Mouse (Mus musculus): ENCODE data around the gene Meis2.

The Meis2 gene

DNA sequence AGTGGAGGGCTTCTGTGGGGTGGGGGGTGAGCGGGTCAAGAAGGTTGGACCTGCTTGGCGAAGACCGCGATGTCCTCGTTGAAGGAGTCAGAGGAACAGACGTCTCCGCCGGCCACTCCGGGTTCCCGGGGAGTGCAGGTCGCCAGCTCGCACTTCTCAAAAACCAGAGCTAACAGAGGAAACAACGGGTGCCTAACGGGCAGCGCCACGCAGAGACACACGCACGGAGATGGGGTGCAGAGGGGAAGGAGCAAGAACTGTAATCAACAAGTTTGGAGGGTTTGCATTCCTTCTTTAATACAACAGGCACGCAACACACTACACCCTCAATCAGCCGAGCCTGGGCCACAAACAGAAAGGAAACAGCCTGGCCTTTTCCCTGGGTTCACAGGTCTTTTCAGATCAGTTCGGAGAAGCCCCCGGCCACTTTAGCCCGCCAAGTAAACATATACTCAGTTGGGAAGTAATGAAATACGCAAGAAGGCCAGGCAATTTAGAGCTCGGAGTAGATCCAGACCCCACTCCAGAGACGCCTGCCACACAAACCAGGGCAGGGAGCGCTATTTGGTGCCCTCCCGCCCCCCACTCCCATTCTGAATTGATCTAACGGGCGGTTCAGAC is 4.1 kb downstream of the Meis2 start:
- peaks cover 2% of the 10 kb centered on the region; the same call in 1 of the 2 replicates for H3K27me3 ChIP-seq (ENCODE audit: control insufficient read depth, insufficient read depth, low read length, poor library complexity, severe bottlenecking)
- H3K36me3 ChIP-seq (ENCODE audit: control insufficient read depth, insufficient read depth, low read length, poor library complexity, severe bottlenecking): no peaks in the 10 kb centered on the region
- no peak for DNase-seq (ENCODE audit: low read depth, low spot score)

DNA sequence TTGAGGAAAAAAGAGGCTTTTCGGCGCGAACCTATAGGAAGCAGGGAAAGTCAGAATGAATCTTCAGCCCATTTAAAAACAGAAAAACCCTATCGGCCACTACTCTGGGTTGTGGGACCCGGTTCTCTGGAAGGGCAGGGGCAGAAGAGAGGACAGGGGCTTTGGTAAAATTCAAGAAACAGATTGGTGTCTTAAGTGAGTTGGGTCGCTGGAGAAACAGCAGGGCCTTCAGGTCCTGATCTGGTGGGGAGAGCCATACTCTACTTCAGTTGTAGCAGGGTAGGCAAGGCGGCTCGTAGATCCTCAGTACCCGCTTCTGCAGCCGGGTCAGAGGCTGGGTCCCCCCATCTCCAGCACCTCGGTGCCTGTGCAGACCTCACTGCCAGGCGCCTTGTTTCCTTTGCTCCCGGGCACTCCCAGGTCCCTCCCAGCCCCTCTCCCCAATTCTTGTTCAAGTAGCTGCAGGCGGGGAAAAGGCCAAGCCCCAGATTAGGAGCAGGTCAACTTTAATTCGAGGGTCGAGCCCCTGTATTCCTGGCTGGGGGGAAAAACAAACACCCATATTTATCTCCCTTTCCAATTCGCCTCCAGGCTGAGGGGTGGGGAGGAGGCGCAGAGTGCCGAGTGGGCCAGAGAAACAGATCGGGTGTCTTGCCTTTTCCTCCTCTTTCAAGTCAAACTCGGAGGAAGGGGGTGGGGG is 4.8 kb downstream of the Meis2 start:
- DNase-seq (ENCODE audit: low read depth, low spot score): no peak
- Histone ChIP-seq H3K27me3 (ENCODE audit: control insufficient read depth, insufficient read depth, low read length, poor library complexity, severe bottlenecking) (peaks cover 2% of the 10 kb centered on the region; the same call in 1 of the 2 replicates), H3K36me3 (ENCODE audit: control insufficient read depth, insufficient read depth, low read length, poor library complexity, severe bottlenecking) (no peaks in the 10 kb centered on the region)

DNA sequence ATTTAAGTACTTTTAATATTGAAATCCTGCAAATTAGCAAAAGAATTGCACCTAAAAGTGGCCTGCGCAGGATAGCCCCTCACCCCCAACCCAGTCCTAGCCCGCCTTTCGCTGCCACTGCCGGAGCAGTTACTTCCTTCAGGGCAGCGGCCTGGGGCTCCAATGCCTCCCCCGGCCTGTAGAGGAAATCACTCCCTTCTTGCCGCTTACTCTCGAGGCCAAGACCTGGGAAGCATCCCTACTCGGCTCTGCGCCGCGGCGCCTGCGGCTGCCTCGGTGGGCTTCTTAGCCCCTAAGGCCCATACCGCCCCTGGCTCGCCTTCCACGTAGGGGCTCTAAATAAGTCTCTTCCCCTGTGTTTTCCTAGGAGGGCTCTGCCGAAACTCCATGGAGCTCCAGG is 5.4 kb downstream of the Meis2 start:
- Histone ChIP-seq H3K36me3 (ENCODE audit: control insufficient read depth, insufficient read depth, low read length, poor library complexity, severe bottlenecking) (no peaks in the 10 kb centered on the region), H3K27me3 (ENCODE audit: control insufficient read depth, insufficient read depth, low read length, poor library complexity, severe bottlenecking) (peaks cover 2% of the 10 kb centered on the region; the same call in 1 of the 2 replicates)
- DNase-seq (ENCODE audit: low read depth, low spot score): no peak

DNA sequence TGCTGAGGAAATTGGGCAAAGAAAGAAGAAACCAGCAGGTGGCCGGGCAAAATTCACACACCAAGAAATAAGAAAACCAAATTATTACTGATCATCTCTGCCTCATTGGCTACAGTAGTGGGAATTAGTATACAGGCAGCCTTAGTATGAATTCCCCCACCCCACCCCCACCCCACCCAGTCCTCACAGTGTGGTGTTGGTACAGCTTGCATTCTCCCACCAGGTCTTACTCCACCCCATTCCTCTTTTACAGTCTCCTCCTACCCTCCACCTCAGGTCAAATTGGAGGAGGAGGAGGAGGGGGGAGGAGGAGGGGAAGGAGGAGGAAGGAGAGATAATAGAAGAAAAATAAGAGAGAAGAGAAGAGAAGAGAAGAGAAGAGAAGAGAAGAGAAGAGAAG is 6.0 kb downstream of the Meis2 start:
- DNase-seq (ENCODE audit: low read depth, low spot score): no peak
- Histone ChIP-seq H3K36me3 (ENCODE audit: control insufficient read depth, insufficient read depth, low read length, poor library complexity, severe bottlenecking) (no peaks in the 10 kb centered on the region), H3K27me3 (ENCODE audit: control insufficient read depth, insufficient read depth, low read length, poor library complexity, severe bottlenecking) (peaks cover 2% of the 10 kb centered on the region; the same call in 1 of the 2 replicates)

DNA sequence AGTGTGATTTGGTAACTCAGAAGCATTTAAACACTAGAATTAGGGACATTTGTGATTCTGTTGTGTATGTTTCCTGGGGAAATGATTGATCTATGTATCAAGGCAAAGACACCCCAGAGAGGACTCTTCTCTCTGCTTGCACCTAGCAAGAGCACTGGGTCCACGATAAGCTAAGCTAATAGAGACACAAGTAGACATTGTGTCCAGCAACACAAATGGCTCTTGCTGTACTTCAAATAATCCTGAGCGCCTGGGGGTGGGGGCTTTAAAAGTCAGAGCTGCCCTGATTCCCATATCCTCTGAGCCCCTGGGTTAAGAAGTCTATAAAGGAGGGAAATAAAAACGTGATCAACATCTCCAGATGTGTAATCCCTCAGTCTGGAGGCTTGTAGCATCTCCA is 6.6 kb downstream of the Meis2 start:
- H3K27me3 ChIP-seq (ENCODE audit: control insufficient read depth, insufficient read depth, low read length, poor library complexity, severe bottlenecking): peaks cover 2% of the 10 kb centered on the region; the same call in 1 of the 2 replicates
- no peak for DNase-seq (ENCODE audit: low read depth, low spot score)
- no peaks in the 10 kb centered on the region for H3K36me3 ChIP-seq (ENCODE audit: control insufficient read depth, insufficient read depth, low read length, poor library complexity, severe bottlenecking)

DNA sequence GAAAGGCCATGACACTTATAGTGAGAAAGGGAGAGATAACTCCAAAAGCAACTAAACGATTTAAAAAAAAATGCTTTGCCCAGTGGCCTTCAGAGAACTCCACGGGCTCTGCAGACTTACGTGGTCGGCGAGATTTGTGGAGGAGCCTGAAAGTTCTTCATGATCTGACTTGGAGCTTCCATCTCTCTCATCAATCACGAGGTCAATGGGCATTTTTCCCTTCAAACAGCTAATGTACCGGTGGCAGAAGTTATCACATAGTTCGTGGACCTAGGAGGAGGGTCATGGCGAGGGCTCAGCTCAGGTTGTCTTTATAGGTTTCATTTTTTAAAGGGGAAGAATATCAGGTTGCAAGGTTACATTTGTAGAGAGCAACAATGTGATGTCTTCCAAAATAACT is 7.1 kb downstream of the Meis2 start:
- no peak for DNase-seq (ENCODE audit: low read depth, low spot score)
- H3K36me3 ChIP-seq (ENCODE audit: control insufficient read depth, insufficient read depth, low read length, poor library complexity, severe bottlenecking): no peaks in the 10 kb centered on the region
- peaks cover 2% of the 10 kb centered on the region; the same call in 1 of the 2 replicates for H3K27me3 ChIP-seq (ENCODE audit: control insufficient read depth, insufficient read depth, low read length, poor library complexity, severe bottlenecking)

DNA sequence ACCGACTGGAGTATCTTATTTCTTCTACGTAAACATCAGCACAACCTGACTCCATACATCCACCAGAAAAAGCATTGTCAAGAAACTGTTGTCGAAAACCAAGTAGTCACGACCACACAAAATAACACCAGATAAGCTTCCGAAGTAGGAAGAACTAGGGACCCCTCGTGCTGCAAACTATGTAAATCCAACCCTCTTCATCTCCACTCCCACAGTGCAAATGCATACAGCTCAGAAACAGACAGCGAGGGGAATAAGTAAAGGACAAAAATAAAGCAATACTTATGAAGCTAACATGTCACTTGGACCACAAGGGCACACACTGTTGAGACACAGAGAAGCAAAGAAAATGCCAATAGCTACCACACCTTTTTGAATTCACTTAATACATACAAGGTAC is 8.8 kb downstream of the Meis2 start:
- DNase-seq (ENCODE audit: low read depth, low spot score): no peak
- Histone ChIP-seq H3K27me3 (ENCODE audit: control insufficient read depth, insufficient read depth, low read length, poor library complexity, severe bottlenecking) (peaks cover 2% of the 10 kb centered on the region; the same call in 1 of the 2 replicates), H3K36me3 (ENCODE audit: control insufficient read depth, insufficient read depth, low read length, poor library complexity, severe bottlenecking) (no peaks in the 10 kb centered on the region)

DNA sequence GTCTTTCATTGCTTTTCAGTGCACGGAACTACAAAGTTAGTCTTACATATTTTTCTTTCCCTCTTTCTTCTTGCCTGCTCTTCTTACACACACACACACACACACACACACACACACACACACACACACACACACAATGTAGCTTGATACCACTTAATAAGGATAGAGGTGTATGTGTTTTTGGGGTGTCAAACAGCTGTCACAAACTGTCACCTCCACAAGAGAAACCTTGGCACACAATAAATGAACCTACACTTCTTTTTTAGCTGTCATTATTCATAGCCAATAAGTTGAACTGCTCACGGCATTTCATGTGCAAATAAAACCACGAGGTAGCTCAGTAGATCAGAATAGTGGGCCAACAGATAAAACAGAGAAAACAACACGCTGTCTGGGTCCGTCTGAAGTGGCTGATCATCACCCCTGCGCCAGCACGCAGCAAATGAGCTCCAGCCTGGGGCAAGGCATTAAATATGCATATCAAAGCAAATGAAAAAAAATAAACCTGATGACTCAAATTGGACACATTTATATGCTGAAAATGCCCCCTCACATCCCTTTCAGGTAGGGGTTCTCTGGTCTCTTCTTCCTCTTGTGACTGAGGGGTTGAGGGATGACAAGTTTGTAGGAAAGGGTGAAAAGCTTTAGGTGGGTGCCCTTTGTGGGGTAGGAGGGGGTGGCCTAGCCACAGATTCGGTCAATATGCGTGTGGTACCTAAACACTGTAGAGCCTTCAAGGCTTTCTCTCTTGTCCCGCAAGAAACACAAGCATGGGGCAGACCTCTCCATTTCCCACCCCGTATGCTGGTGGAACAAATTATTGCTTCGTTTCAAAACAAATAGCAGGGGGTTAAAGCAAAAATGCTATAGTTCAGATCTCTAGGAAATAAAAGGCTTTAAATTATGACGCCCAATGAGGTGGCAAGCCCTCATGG is 9.7 kb downstream of the Meis2 start:
- no peak for DNase-seq (ENCODE audit: low read depth, low spot score)
- H3K36me3 ChIP-seq (ENCODE audit: control insufficient read depth, insufficient read depth, low read length, poor library complexity, severe bottlenecking): no peaks in the 10 kb centered on the region

DNA sequence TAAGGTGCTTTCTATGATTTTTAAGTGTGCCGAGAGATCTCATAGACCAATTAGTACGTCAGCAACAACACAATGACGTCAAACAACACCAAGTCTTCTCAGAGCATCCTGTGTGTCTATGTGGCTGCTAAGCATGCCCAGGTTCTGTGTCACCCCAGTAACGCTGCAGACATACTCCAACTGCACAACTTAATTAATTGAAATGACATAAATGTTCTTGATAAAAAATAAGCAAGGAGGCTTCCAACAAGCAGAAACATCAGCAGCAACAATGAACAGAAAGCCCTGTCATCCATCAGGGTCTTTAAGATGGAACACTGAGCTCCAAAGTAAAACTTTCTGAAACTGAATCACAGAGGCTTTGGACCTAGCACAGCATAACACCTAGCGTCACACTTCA is 11.7 kb downstream of the Meis2 start:
- no peak for DNase-seq (ENCODE audit: low read depth, low spot score)
- peaks cover 2% of the 10 kb centered on the region; the same call in 1 of the 2 replicates for H3K27me3 ChIP-seq (ENCODE audit: control insufficient read depth, insufficient read depth, low read length, poor library complexity, severe bottlenecking)
- H3K36me3 ChIP-seq (ENCODE audit: control insufficient read depth, insufficient read depth, low read length, poor library complexity, severe bottlenecking): no peaks in the 10 kb centered on the region

More for the DNA sequence above, 9.7 kb downstream of the Meis2 start:
- peaks cover 2% of the 10 kb centered on the region; the same call in 1 of the 2 replicates for H3K27me3 ChIP-seq (ENCODE audit: control insufficient read depth, insufficient read depth, low read length, poor library complexity, severe bottlenecking)

DNA sequence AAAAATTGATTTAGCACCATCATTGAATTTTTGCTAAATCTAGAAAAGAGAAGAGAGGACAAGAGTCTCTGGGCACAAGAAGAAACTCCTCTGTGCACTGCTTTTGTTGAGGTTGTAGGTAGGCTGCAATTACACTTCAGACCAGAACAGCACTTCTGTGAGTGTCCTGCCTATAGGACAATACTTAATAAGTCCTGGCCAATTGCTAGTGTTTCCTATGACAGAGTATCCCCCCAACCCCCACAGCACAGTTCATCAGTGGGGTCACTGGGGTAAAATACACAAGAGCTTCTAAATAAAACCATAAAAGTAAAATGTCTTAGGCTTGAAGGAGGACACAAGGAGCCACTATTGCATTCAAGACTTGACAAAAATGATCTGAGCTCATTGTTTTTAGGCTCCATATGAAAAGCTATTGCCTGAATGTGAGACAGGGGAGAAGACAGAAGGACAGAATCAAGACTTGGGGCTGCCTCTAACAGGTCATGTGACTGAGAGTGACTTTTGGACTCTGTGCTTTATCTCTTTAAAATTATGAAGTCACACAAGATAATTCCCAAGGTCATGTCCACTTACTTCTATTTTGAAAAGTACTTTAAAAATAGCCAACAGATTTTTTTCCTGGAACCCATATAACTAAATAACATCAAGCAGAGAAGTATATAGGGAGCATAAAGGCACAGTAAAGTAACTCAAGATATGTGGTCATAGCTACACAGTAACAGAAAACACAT is 12.8 kb downstream of the Meis2 start:
- DNase-seq (ENCODE audit: low read depth, low spot score): no peak
- no peaks in the 10 kb centered on the region for H3K36me3 ChIP-seq (ENCODE audit: control insufficient read depth, insufficient read depth, low read length, poor library complexity, severe bottlenecking)

DNA sequence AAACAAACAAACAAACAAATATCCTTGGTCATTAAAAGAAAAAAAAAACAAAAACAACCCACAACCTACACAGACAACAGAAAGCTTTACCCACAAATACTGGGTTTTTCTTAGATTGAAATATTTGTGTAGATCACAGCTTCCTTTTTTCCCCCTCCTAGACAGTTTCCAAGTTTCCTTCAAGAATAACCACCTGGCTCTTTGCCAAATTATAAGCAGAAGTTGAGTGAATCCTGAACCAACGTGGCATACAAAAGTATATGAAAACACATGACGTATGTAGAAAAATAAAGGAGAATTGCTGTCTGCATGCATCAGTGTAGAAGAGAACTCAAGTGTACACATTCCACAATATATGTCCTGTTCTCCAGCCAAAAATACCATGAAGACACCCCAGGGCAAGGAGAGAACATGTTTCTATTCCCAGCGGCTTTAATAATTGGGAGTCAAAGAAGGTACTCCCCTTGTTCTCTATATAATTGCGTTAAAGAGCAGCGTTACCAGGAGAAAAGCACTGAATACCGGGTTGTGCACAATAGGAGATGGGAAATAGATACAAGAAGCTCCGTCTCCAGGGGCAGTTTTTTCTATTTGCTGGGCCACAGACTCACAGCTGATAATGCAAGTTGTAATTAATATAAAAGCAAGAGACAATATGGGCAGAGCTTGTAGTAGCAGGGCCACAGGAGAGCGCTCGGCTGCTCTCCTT is 13.6 kb downstream of the Meis2 start:
- Histone ChIP-seq H3K27me3 (ENCODE audit: control insufficient read depth, insufficient read depth, low read length, poor library complexity, severe bottlenecking) (no peaks in the 10 kb centered on the region), H3K36me3 (ENCODE audit: control insufficient read depth, insufficient read depth, low read length, poor library complexity, severe bottlenecking) (no peaks in the 10 kb centered on the region)
- DNase-seq (ENCODE audit: low read depth, low spot score): no peak

More for the DNA sequence above, 12.8 kb downstream of the Meis2 start:
- peaks cover 2% of the 10 kb centered on the region; the same call in 1 of the 2 replicates for H3K27me3 ChIP-seq (ENCODE audit: control insufficient read depth, insufficient read depth, low read length, poor library complexity, severe bottlenecking)

DNA sequence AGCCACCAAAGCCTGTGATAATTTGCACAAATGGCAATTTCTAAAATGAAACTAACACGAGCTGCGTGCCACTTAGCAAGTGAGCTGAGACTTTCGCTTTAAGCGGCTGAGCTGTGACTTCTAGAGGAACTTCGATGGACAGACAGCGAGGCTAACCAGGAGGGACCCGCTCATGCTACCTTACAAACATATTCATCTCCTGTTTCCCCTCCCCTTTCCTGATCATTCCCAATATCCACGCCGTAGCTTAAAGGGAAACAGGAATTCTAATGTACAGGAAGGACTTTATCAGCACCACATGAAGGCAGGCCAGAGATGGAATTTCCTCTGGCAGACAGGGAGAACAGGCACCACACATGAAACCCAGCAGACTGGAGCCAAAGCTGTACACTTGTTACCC is 15.9 kb downstream of the Meis2 start:
- no peak for DNase-seq (ENCODE audit: low read depth, low spot score)
- Histone ChIP-seq H3K36me3 (ENCODE audit: control insufficient read depth, insufficient read depth, low read length, poor library complexity, severe bottlenecking) (no peaks in the 10 kb centered on the region), H3K27me3 (ENCODE audit: control insufficient read depth, insufficient read depth, low read length, poor library complexity, severe bottlenecking) (no peaks in the 10 kb centered on the region)

DNA sequence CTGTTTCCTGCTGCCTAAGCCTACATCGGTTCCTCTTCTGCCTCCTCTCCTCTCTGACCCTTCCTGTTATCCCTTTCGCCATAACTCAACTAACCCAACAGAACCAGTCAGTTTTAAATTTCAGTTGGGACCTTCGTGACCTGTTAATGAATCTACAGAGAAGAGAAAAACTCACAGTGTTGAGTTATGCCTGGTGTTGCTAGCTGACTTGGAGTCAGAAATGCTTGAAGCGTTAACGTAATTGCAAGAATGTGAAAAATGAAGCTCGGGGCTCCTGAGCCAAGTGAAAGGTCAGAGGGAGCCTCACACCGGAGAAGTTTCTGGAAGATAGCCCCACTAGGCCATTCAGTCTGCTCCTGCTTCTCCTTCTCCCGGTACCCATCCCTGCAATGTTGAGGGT is 18.3 kb downstream of the Meis2 start:
- no peak for DNase-seq (ENCODE audit: low read depth, low spot score)
- Histone ChIP-seq H3K27me3 (ENCODE audit: control insufficient read depth, insufficient read depth, low read length, poor library complexity, severe bottlenecking) (no peaks in the 10 kb centered on the region), H3K36me3 (ENCODE audit: control insufficient read depth, insufficient read depth, low read length, poor library complexity, severe bottlenecking) (no peaks in the 10 kb centered on the region)

DNA sequence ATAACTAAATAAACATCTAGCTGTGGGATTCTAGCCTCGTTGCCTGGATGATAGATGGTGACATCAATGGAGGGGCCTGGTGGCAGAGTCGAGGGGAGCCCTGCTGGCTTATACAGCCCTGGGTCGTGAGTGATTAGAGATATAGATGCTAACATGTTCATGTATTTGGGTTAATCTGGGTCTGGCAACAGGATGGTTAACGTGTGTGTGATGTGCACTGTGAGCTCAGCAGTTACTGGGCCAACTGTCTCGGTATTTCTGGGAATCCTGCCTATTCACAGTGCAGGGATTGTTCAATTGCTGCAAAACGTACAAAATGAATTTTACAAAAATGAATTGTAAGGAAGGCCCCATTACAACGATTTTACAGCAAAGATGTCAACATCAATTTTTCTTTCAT is 20.6 kb downstream of the Meis2 start:
- Histone ChIP-seq H3K36me3 (ENCODE audit: control insufficient read depth, insufficient read depth, low read length, poor library complexity, severe bottlenecking) (no peaks in the 10 kb centered on the region), H3K27me3 (ENCODE audit: control insufficient read depth, insufficient read depth, low read length, poor library complexity, severe bottlenecking) (no peaks in the 10 kb centered on the region)
- DNase-seq (ENCODE audit: low read depth, low spot score): no peak
